Mouse (Mus musculus) frontal cortex, postnatal 36 days (tissue): Measurements from ENCODE around the gene Wnt9a.
A peak's percentile ranks its signal among the peaks of the same experiment; 100 is the strongest.

Source experiments
- DNase-seq, 2 experiments: peaks; one replicate each; pipeline ENCODE4 v3.0.0; 2022; ENCODE audit warnings: low spot score in 2 of 2

The Wnt9a gene

GRCm38 (mm10) chr11:59302700-59303569 lies 3.8 kb upstream of the Wnt9a start:
- peak; percentile 72 to 93 for DNase-seq

GRCm38 (mm10) chr11:59305008-59305820 lies 1.5 kb upstream of the Wnt9a start:
- DNase-seq = peak; percentile 68 to 79

GRCm38 (mm10) chr11:59305821-59306215 lies 910 bp upstream of the Wnt9a start:
- DNase-seq = no peak

- DNase-seq = peak; percentile 78 to 80
Measured at GRCm38 (mm10) chr11:59307422-59308163, 865 bp downstream of the Wnt9a start.

GRCm38 (mm10) chr11:59308164-59308542 lies 1.4 kb downstream of the Wnt9a start:
- DNase-seq = no peak

- DNase-seq = no peak
Measured at GRCm38 (mm10) chr11:59308625-59309024, 1.9 kb downstream of the Wnt9a start.

GRCm38 (mm10) chr11:59309106-59309805 lies 2.5 kb downstream of the Wnt9a start:
- no peak for DNase-seq

GRCm38 (mm10) chr11:59309976-59310375 lies 3.2 kb downstream of the Wnt9a start:
- no peak for DNase-seq

- DNase-seq = no peak
Measured at GRCm38 (mm10) chr11:59312060-59312459, 5.3 kb downstream of the Wnt9a start.

- no peak for DNase-seq
Measured at GRCm38 (mm10) chr11:59312501-59312900, 5.8 kb downstream of the Wnt9a start.

- no peak for DNase-seq
Measured at GRCm38 (mm10) chr11:59313029-59313811, 6.5 kb downstream of the Wnt9a start.

- DNase-seq = no peak
Measured at GRCm38 (mm10) chr11:59313944-59314343, 7.2 kb downstream of the Wnt9a start.

GRCm38 (mm10) chr11:59316517-59316916 lies 9.8 kb downstream of the Wnt9a start:
- DNase-seq = no peak

- DNase-seq = no peak
Measured at GRCm38 (mm10) chr11:59322988-59323387, 16.3 kb downstream of the Wnt9a start.

- no peak for DNase-seq
Measured at GRCm38 (mm10) chr11:59324777-59325176, 18.0 kb downstream of the Wnt9a start.

GRCm38 (mm10) chr11:59327625-59328024 lies 20.9 kb downstream of the Wnt9a start:
- DNase-seq = no peak

GRCm38 (mm10) chr11:59329616-59330015 lies 22.9 kb downstream of the Wnt9a start:
- DNase-seq = no peak

GRCm38 (mm10) chr11:59330560-59330959 lies 23.8 kb downstream of the Wnt9a start:
- peak in 1 of 2 experiments; percentile 52 for DNase-seq

- DNase-seq = no peak
Measured at GRCm38 (mm10) chr11:59331167-59331869, 24.6 kb downstream of the Wnt9a start.

GRCm38 (mm10) chr11:59332938-59333337 lies 26.2 kb downstream of the Wnt9a start:
- DNase-seq = no peak
